Mouse (Mus musculus) G1E-ER4 (cell line): ENCODE results near the gene Prrx2. TPM values are rescaled to one million over a fixed set of nuclear protein-coding genes. Genes with fewer than 3 reads are reported as not detected.

ENCODE experiments used
- GATA1 ChIP-seq: IDR thresholded peaks from one replicate; pipeline ENCODE4 v1.8.0; 2012; ENCODE audit warnings: low read length, inconsistent platforms
- polyA plus RNA-seq: library from polyadenylated mRNA; stranded (reverse); fragments of >175 nt; gene quantifications from 2 replicates; pipeline ENCODE4 v1.2.3, GENCODE M21; 2012

Gene Prrx2
- polyA plus RNA-seq, 1 experiment = not detected

GRCm38 (mm10) chr2:30875621-30876432, 41.1 kb downstream of the Prrx2 start:
- no peak for TF ChIP-seq GATA1

GRCm38 (mm10) chr2:30879481-30879880, 44.7 kb downstream of the Prrx2 start:
- TF ChIP-seq GATA1 = no peak

- no peak for TF ChIP-seq GATA1
Measured at GRCm38 (mm10) chr2:30881215-30881614, 46.4 kb downstream of the Prrx2 start.

- TF ChIP-seq GATA1 = no peak
Measured at GRCm38 (mm10) chr2:30884852-30885373, 50.1 kb downstream of the Prrx2 start.

- no peak for TF ChIP-seq GATA1
Measured at GRCm38 (mm10) chr2:30885453-30886163, 50.8 kb downstream of the Prrx2 start.

GRCm38 (mm10) chr2:30891002-30891401, 56.2 kb downstream of the Prrx2 start:
- no peak for TF ChIP-seq GATA1

GRCm38 (mm10) chr2:30893399-30893798, 58.6 kb downstream of the Prrx2 start:
- TF ChIP-seq GATA1 = no peak

GRCm38 (mm10) chr2:30893946-30894345, 59.2 kb downstream of the Prrx2 start:
- TF ChIP-seq GATA1 = no peak

- TF ChIP-seq GATA1 = no peak
Measured at GRCm38 (mm10) chr2:30897291-30897690, 62.5 kb downstream of the Prrx2 start.

GRCm38 (mm10) chr2:30899397-30900069, 64.8 kb downstream of the Prrx2 start:
- no peak for TF ChIP-seq GATA1

- TF ChIP-seq GATA1 = no peak
Measured at GRCm38 (mm10) chr2:30901646-30902160, 66.9 kb downstream of the Prrx2 start.

- TF ChIP-seq GATA1 = no peak
Measured at GRCm38 (mm10) chr2:30902256-30902655, 67.5 kb downstream of the Prrx2 start.

- TF ChIP-seq GATA1 = no peak
Measured at GRCm38 (mm10) chr2:30902726-30903722, 68.3 kb downstream of the Prrx2 start.

- TF ChIP-seq GATA1 = no peak
Measured at GRCm38 (mm10) chr2:30904231-30904630, 69.5 kb downstream of the Prrx2 start.
